Mouse (Mus musculus): ENCODE measurements at regions not wholly inside any gene's neighbourhood (a gene's known extent, or its start where the extent isn't known, plus 50 kb on each side); places are given as distances from the start of the nearest gene placed in this dataset.

DNA sequence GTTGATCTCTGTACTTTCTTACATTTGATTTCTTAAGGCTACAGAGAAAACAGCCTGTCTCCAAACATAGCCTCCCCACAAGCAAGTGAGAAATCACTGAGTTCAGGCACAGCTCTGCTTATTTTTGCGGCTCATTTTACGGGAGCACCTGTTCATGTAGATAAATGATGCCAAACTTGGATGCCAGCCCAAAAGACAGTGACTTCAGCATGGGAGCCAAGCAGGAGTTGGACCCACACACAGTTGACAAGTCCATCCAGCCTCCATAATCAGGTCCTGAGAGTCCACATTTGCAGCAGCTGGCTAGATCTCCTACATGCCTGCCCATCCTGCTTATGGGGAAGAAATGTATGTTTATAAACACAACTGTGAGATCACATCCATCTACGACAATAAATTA is 927.2 kb downstream of the Rps29 start:
- TF ChIP-seq ZNF384 (IDR thresholded peaks at IDR 0.05; ENCODE audit: low read depth, low read length) (no peak), MAFK (IDR thresholded peaks at IDR 0.05; ENCODE audit: insufficient read depth, low read depth, low read length) (no peak)

All from ES-E14 (cell line).